Mouse (Mus musculus) T-helper 17 cell (primary cell): ENCODE measurements around the gene Fam227a.

ENCODE experiments used
- in situ Hi-C, 2 experiments: fragments of 300-600 bp; cut with MboI, MseI; formaldehyde crosslinking; loops; 1 replicate in 1 of 2; 2 replicates in 1 of 2; pipeline ENCODE4 v1.15.1; 2025; ENCODE audit warnings: high pct_unique_total_duplicates in 2 of 2

Gene Fam227a

DNA sequence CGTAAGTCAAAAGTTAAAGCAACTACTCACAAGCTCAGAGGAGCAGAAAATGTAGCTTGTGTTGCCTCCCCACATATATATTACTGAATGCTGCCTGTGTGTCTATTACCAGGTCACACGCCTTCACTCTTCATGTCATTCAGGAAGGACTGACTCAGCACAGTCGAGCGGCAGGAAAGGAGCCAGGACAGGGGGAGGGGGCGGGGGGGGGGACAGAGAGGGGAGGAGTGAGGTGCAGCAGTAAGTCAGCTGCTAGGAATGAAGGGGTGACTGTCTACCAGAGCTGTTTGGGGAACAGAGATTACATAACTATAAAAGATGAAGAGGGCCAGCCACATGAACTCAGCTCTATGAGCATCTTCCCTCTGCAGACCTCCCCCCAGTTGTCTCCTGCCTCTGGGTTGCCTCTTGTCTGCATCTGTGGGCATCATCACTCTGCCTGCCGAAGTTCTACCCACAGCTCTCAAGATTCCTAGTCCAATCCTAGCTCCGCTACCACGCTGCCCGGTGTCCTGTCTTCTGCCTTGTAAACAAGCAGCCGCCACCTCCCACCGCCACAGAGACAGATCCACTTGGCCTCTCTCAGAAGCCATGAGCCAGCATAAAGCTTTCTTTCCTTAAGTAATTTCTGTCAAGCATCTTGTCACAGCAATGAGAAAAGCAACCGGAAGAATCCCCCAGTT, 17.5 kb downstream of the Fam227a start:
- in situ Hi-C loops = loop anchor here in 1 of 2 experiments (25.0 kb wide), 1 partner anchor 1529 kb away; the partner anchor contains the start of gene Cacng2

GRCm38 (mm10) chr15:79630471-79630870, 28.3 kb downstream of the Fam227a start:
- in situ Hi-C loops = loop anchor here in 1 of 2 experiments (25.0 kb wide), 1 partner anchor 1518 kb away; the partner anchor contains the start of gene Cacng2

DNA sequence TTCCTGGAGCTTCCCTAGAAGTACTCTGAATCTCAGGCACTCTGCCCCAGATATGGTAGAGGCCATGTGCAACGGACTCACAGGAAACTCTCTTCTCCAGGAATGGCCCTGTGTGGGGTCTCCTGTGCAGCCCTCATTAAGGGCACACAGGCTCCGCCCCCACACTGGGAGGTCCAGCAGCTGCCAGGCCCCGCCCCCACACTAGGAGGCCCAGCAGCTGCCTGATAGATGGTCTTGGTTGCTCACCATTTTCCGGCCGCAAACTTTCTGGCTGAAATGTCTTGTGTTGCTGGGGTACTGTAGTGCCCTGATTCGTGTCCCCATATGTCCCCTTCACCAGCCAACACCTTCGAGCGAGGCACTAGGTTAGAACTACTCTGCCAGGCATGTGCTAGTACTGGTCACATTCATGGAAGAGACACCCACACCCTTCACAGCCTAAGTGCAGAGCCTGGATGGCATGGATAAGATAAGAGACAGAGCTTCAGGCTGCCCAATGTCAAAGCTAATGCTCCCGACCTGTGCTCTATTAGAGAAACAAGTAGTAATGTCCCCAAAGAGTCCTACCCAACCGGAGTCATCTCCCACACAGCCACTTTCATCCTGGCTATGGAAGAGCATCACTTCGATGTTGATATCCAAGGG, 38.9 kb downstream of the Fam227a start:
- in situ Hi-C loops = no loop called here

DNA sequence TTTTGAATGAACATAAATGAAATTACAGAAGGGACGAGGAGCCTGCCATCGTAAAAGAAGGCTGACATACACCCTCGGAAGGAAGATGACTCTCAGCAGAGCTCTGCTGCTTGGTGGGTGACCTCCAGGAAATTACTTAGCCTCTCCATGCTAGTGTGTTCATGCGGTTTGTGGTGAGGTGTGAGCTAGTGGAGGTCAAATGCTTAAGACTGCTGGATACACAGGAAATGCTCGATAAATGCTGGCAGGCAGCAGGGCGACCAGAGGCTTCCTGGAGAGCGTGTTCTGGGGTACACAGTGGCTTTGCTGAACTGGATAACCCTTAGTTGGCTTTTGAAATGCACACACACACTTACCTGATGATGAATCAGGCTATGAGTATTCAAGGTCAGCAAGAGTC, 40.3 kb downstream of the Fam227a start:
- in situ Hi-C loops = no loop called here

DNA sequence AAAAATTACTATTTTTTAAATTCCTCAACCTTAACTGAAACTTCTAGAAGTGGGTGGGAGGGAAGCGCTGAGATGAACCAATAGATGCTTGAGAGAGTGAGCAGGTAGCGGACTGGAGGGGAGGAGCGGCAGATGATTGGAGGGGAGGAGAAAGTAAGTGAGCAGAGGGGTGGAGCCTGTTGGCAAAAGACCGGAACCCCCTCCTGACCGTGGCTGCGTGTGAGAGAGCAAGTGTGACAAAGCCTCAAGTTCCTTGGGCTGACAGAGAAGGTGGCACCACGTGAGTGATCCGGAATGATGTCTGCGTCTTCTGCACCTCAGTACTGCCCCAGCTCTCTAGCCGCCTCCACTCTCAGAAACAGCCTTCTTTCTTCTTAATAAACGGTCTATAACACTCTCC, 41.6 kb downstream of the Fam227a start:
- in situ Hi-C loops = no loop called here

DNA sequence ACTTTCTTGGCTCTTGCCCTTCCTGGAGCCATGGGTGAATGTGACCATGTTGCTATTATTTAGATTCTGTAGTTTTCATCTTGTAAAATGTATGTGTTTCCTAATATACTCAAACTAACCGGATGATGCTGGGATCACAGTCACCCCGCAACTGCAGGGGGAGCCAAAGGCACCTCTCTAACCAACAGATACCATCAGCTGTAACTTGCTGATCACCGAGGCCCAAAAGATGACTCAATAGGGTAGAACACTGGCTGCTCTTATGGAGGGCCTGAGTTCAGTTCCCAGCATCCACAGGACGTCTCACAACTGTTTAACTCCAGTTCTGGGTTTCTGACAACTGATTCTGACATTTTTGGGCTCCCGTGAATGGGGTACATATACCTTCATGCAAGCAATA, 42.0 kb downstream of the Fam227a start:
- in situ Hi-C loops = no loop called here

DNA sequence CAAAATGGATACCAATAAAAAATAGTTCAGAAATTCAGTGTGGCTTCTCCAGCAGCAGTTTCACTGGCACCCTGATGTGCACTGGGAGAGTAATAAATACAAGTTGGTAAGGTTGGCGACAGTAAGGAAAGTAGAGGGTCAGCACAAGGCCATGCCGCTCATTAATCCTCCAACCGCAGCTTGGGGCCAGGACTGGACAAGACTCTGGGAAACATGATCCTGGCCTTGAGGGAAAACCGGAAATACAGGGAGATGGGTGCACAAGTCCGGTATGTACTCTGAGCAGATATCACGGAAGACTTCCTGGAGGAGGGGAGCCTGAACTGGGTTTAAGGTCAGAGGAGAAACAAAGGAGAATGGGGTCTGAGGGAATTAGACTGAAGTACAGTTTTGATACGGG, 43.3 kb downstream of the Fam227a start:
- in situ Hi-C loops = no loop called here

- in situ Hi-C loops = loop anchor here (5.0 to 10.0 kb wide), 2 partner anchors 47 to 1754 kb away; no protein-coding TSS in a partner anchor
Observed at GRCm38 (mm10) chr15:79609226-79609625, 49.5 kb downstream of the Fam227a start.

DNA sequence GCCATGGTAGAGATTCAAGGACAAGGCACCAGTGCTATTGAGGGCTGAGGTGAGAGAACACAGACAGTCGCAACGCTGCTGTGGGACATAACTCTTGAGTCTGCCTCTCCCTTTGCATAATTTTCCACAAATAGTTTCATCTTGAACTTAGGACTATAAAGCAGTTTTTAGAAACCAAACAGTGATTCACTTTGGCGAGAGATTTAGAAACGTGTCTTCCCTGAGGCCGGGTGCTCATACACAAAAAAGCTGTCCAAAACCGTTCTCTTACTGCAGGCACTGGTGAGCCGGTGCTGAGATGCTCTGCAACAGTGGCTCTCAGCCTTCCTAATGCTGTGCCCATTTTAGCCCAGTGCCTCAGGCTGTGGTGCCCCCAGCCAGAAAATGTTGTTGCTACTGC, 50.5 kb downstream of the Fam227a start:
- in situ Hi-C loops = loop anchor here (5.0 to 10.0 kb wide), 2 partner anchors 46 to 1753 kb away; no protein-coding TSS in a partner anchor

DNA sequence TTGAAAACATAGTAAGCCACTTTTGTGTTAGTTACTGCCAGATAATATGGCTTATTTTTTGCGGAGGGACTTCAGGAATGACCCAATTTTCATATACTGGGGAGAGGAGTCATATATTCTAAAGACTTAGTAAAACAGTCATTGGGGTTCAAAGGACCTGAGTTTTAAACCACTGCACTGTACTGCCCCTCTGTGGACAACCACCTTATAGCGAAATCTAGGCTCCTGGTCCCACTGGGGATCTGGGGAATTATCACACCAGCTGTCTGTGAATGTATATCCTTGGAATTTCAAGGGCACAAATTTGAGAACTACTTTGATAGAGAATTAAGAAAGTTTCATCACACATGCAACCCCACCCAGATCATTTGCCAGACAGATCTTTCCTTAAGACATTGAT, 51.0 kb downstream of the Fam227a start:
- in situ Hi-C loops = loop anchor here (5.0 to 10.0 kb wide), 2 partner anchors 45 to 1753 kb away; no protein-coding TSS in a partner anchor

GRCm38 (mm10) chr15:79606161-79606560, 52.6 kb downstream of the Fam227a start:
- in situ Hi-C loops = loop anchor here (5.0 to 10.0 kb wide), 2 partner anchors 44 to 1751 kb away; no protein-coding TSS in a partner anchor

GRCm38 (mm10) chr15:79604990-79605665, 53.6 kb downstream of the Fam227a start, which contains the start of gene Dmc1:
Gene Dmc1, minus strand, starts transcription at chr15:79605109.
- in situ Hi-C loops = loop anchor here (5.0 to 10.0 kb wide), 3 partner anchors 38 to 1750 kb away; no protein-coding TSS in a partner anchor

GRCm38 (mm10) chr15:79600176-79600575, 58.6 kb downstream of the Fam227a start:
- in situ Hi-C loops = loop anchor here in 1 of 2 experiments (5.0 to 10.0 kb wide), 2 partner anchors 33 to 1745 kb away; no protein-coding TSS in a partner anchor

DNA sequence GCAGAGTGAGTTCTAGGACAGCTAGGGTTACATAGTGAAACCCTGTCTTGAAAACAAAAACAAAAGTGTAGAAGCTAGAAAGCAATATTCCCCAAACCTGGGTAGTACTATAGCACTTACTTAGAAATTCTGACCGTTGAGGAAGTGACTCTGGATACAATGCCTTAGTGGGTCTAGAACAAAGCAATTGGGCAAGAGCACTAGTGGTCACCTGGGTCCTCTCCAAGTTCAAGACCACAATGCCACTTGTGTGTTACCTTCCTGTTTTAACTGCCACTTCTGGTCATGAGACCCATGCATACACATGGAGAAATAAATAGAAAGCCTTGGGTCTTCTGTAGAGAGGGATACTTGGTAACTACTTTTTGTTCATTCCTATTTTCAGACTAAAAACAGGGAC, 60.0 kb downstream of the Fam227a start:
- in situ Hi-C loops = loop anchor here in 1 of 2 experiments (10.0 kb wide), 1 partner anchor 1424 kb away; the partner anchor contains the start of gene Ift27

GRCm38 (mm10) chr15:79581581-79581980, 77.2 kb downstream of the Fam227a start:
- in situ Hi-C loops = no loop called here

- in situ Hi-C loops = no loop called here
Observed at GRCm38 (mm10) chr15:79577671-79578426, 80.9 kb downstream of the Fam227a start.

DNA sequence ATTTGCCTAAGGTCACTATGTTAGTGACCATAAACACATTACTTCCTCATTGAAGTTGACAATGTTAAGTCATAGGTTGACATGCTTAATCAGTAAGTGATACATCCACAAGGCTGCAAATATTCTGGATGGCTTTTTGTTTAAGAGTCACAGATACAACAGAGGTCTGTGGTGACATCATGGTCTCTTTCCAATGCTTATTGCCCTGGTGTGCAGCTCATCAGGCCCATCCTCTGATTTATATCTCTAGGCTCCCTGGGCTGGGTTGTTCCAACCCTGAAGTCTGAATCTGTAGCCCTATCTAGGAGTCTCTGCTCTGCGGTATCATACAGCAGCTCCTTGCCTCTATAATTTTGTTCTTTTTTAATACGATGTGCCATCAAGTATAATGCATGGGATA, 81.8 kb downstream of the Fam227a start:
- in situ Hi-C loops = no loop called here

DNA sequence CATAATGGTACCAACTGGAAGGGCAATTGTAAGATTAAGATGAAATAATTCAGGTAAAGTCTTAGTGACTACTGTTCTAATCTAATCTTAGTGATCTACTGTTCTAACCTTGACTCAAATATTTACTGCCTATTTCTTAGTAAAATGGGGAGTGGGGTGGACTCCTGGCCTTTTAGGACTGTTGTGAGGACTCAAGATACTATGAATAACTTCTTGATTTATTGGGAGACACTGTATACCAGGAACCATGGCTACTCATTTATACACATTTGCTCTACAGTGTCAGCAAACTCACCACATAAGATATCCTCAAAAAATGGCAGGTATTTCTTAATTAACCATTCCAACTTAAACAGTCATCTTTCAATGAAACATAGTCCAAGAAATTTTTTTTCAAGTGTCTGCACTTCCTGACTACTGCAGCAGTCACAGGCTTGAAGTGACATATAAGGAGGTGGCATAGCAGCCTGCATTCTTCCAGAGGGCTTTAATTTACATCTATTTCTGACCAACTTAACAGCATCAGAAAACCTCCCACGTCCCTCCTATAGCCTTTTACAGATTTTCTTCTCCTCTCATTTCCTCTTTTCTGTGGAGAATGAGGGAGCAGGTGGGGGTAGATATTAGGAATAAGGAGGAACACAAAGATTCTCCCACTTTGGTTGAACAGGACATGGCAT, 83.1 kb downstream of the Fam227a start:
- in situ Hi-C loops = no loop called here

DNA sequence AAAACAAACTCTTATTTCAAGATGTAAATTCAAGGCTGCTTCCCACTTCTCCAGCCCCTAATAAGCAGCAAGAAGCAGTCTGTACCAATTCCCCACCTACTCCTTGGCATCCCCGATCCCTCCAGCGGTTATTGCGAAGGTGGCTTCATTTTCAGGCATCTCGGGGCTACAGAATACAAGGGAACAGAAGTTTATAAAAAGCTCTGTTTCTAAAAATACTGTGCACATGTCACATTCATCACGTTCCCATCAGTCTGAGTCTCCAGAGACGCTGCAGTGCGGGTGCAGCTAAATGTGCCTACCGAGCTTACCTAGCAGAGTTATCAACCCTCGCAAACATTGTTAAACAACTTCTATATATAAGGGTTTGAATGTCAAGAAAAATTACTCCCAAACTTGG, 96.3 kb downstream of the Fam227a start:
- in situ Hi-C loops = loop anchor here (5.0 to 10.0 kb wide), 2 partner anchors 45 to 252 kb away; partner anchors contain the start of gene Dmc1 (in 1 of the 2)

DNA sequence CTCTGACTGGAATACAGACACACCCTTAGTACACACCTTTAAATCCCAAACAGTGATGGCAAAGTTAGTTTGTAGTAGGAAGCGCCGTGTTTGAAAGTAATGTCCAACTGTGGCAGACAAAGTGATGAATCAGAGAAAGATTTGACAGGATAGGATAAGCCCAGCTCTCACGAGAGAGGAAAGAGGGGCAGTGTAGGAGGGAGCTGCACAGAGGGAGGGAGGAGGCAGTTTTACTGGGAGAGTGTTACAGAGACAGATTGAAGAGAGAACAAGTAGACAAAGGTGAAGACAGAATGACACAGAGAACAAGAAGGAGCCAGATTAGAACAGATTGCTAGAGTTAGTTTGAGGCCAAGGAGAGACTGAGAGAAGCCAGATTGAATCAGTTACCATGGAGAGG, 99.1 kb downstream of the Fam227a start:
- in situ Hi-C loops = loop anchor here (5.0 to 10.0 kb wide), 2 partner anchors 48 to 255 kb away; partner anchors contain the start of gene Dmc1 (in 1 of the 2)
